Mouse (Mus musculus) heart, adult 18-20 months (tissue): ENCODE results near the gene Vrk2. TPM values are rescaled to one million over a fixed set of nuclear protein-coding genes. Genes with fewer than 3 reads are reported as not detected.

Experiments used
- DNase-seq, 2 experiments: peaks; one replicate each; pipeline ENCODE4 v3.0.0; 2021 to 2022; ENCODE audit warnings: mixed read lengths in 1 of 2
- long read RNA-seq, 2 experiments: library from polyadenylated mRNA; stranded (forward); transcript quantifications; one replicate each; pipeline ENCODE4 v2.0.0; 2021
- total RNA-seq, 2 experiments: library from RNA; stranded (reverse); gene quantifications; 2 replicates each; pipeline ENCODE4 v1.2.3; 2021

Vrk2 gene
- 1 to 10 TPM; 6.0 to 6.1 TPM for total RNA-seq
- long read RNA-seq, experiment 1, partial matches to known transcripts = 0 of 3 reads
- long read RNA-seq, experiment 1, other reads (novel, unspliced or antisense) = 1 of 3 reads
- long read RNA-seq, experiment 2, partial matches to known transcripts = 0 of 1 reads
- long read RNA-seq, experiment 2, other reads (novel, unspliced or antisense) = 0 of 1 reads

GRCm38 (mm10) chr11:26593061-26594059, at the start of gene Vrk2, which contains the start of gene Gm6899:
Vrk2 (minus strand) TSS chr11:26593999.
Gm6899 (plus strand) TSS chr11:26593241.
- DNase-seq = peak; percentile 84 to 90

DNA sequence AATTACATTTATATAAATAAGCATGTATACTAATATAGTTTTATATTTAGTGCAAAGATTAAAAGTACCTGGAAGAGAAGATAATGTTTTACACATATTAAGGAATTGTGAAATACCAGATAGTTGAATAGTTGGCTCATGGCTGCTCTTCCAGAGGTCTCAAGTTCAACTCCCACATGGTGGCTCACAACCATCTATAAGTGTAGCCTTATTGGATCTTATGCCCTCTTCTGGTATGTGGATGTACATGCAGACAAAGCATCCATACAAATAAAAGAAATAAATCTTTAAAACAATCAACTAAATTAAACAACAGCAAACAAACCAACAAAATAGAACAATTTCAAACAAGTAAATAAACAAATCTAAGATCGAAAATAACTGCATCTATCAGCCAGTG, 48.3 kb upstream of the Vrk2 start:
- DNase-seq = no peak

DNA sequence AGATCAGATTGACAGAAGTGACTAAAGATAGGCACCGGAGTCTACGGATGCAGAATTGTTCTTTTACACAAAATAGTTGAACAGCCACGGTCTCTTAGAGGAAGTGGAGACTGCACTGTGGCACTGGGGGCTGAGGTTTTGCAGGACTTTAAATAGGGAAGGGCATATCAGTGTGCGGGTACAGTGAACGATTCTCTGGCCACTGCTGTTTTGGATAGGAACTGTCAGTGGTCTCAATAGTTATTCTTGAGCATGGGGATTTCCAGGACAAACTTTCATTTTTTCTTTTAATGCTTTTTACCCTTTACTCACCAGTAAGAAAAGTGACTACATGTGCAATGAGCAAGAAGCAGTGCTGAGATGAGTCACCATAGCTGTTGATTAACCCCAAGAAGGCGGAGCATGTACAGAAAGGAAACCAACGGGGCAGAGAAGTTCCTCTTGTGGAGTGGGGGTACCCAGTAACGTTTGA, 46.6 kb upstream of the Vrk2 start:
- peak; percentile 13 to 60 for DNase-seq

GRCm38 (mm10) chr11:26636239-26636638, 42.4 kb upstream of the Vrk2 start:
- DNase-seq = no peak

DNA sequence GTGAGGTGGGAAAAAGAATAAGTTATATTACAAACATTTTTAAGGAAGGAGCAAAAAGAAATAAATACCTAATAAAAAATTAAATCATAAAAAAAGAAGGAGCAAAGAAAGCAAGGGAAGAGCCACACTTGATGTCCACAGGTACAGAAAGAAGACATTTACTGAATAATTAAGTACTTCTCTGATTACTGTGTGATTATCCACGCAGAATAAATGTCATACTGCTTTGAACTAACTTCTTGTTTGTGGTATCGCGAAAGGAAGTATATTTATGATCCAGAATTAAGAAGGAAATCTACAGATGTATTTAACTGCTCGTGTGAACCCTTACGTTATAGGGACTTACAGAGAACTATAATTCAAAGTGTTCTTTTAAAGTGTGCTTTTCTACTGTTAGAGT, 28.9 kb upstream of the Vrk2 start:
- no peak for DNase-seq

- DNase-seq = no peak
These were observed 24.9 kb upstream of the Vrk2 start for GRCm38 (mm10) chr11:26618475-26619223.

DNA sequence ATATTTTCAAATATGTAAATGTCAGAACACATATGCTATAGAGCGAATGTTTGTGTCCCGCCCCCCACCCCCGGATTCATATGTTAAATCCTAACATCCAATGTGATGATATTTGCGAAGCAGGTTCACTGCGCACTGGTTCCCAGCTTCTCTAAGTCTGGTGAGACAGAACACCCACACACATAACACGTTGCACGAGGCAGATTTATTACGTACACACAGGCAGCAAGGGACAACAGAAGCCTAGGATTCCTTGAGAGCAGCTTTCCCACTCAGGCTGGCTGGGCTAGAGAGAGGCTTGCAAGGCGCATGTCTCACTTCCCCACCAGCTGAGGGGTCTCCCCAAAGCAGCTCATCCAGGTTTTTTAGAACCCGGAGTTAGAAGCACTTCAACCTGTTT, 15.0 kb upstream of the Vrk2 start:
- DNase-seq = no peak

GRCm38 (mm10) chr11:26604061-26604655, 10.4 kb upstream of the Vrk2 start:
- DNase-seq = peak in 1 of 2 experiments; percentile 7

- DNase-seq = peak in 1 of 2 experiments; percentile 28
These were observed 7.9 kb upstream of the Vrk2 start for GRCm38 (mm10) chr11:26601571-26602175.

- DNase-seq = no peak
These were observed 6.9 kb upstream of the Vrk2 start for GRCm38 (mm10) chr11:26600692-26601091.

GRCm38 (mm10) chr11:26598876-26599275, 5.1 kb upstream of the Vrk2 start:
- no peak for DNase-seq

DNA sequence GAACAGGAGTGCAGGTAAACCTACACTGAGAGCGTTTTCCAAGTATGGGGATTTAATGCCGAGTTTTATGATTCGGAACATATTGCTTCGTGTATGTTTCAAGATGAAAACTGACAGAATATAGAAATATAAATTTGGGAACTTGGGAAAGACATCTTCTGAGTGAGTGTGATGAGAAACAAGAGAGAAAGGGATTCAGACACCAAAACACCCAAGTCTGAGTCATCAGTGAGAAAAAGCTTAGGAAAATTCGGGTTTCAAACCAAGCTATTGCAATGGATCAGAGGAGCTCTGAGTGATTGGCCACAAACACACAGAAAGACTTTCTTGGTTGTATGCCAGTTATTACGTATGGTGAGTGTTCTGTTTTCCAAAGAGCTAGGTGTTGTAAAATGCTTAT, 4.0 kb upstream of the Vrk2 start:
- DNase-seq = no peak

DNA sequence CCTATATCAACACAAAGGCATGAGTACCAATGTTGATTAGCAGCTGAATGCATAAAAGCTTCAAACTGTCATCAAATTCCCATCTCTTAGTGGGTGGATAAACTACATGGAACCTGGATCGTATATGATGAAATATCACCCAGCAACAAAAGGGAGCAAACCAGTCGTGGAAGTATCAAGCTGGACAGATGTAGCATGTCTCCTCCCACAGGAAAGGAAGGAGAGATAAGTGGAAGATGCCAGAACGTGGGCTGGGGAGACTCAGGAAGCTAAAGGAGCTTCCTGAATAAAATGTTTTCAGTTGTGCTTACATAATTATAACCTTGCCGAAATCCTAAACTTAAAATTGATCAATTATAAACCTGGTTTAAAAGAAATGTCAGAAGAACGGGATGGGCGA, 3.3 kb upstream of the Vrk2 start:
- no peak for DNase-seq

GRCm38 (mm10) chr11:26596186-26596585, 2.4 kb upstream of the Vrk2 start:
- no peak for DNase-seq

DNA sequence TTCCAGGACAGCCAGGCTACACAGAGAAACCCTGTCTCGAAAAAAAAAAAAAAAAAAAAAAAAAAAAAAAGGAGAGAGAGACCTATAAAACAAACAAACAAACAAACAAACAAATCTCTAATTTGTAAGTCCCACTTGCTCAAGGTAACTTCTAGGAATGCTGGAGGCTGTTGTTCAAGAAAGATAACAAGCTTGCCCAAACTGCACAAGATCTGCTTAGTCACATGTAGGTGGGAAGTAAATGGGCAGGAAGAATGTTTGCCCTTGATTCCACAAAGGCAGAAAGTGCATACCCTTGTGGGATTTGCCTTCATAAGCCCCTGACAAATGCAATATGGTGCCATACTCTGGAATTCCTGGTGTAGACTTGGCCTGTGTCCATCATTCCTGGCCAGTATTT, 688 bp upstream of the Vrk2 start:
- DNase-seq = no peak

DNA sequence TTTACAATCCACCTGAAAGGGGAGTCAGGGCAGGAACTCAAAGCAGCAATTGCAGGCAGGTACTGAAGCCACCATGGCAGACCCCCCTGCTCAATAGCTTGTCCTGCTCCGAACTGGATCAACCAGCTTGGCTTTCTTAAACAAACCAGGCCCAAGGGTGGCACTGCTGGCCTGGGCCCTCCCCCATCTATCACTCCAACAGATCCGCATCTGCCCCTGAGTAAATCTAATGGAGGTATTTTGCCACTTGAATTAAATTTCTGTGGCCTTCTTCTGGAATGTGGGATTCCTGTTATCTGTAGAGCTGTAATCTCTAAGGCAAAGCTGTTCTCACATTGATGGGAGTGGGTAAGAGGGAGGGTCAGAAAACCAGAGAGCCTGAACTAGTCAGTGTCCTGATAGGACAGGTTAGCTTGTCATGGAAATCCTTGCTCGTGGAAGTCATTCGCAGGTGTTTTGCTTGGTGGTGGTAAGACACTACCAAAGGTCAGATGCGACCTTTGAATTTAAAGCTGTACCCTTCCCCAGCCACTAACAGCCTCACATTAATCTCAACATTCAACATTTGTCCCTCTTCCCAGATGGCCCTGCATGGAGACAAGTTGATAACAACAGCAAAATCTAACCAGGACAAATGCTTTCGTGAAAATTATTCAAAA, 1.3 kb downstream of the Vrk2 start:
- no peak for DNase-seq

GRCm38 (mm10) chr11:26587184-26587524, 6.6 kb downstream of the Vrk2 start:
- no peak for DNase-seq

DNA sequence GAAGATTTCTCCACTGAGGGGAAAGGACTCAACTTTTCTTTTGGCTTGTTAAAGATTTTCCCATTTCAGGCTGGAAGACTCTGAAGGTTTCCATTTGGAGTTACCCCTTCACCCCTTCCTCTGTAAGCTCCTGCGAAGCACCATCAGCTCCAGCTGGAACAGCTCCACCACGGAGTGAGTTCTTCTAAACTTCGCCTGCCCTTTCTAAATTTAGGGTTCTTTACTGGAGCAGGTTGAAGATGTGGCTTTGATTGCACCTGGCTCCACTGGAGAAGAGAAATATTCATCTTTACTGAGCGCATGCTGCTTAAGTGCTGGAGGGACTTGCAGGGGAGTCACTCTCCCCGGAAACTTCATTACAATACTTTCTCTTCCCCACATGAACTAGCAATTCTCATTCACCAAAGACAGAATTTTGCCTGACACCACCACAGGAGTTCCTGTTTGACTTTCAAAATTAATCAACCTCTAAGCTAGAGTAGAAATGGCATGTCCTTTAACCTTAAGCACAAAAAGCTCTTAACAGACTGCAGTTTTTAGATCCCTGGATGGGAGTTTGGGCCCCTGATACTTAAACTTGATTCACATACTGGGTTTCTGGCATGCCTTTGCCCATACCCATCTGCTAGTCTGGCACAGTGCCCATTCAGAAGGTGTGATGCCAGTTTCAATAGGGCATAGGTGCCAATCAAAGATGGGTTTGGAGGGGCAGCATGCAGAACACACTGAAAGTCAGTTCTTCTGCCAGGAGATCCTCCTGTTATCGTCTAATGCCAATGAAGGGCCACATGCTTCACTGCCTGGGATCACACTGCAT, 7.2 kb downstream of the Vrk2 start:
- DNase-seq = peak; percentile 11 to 14

- no peak for DNase-seq
These were observed 8.1 kb downstream of the Vrk2 start for GRCm38 (mm10) chr11:26585409-26586366.
